In genomic region chr19:10457484-10457800, GRCm38 (mm10) we compare ENCODE assay signal across 8 mouse cellular contexts. TPM values are rescaled to one million over a fixed set of nuclear protein-coding genes. Genes with fewer than 3 reads are reported as not detected.
DNase-seq lines count a peak whose midpoint lies in the region; ATAC-seq lines count a peak whose summit lies in the region.

No protein-coding gene starts in this region.

- ATAC-seq in heart, embryonic 11.5 days (replicated peaks; ENCODE audit: insufficient number of reproducible peaks, low FRiP score, low TSS enrichment): peak; percentile 78
- peak; percentile 92 for ATAC-seq in kidney, embryonic 15.5 days (replicated peaks; ENCODE audit: low FRiP score)
- ATAC-seq in lung, embryonic 15.5 days (ENCODE audit: borderline replicate concordance, extremely low read depth, low FRiP score, low TSS enrichment): peak; percentile 91

- no peaks in the 10 kb centered on the region for H3K36me3 ChIP-seq in heart, embryonic 11.5 days (ENCODE audit: control insufficient read depth, insufficient read depth, low read length)
- H3K36me3 ChIP-seq in kidney, embryonic 15.5 days: no peaks in the 10 kb centered on the region
- no peaks in the 10 kb centered on the region for H3K36me3 ChIP-seq in lung, embryonic 15.5 days

- no peak overlapping the region for H3K9ac ChIP-seq in heart, embryonic 11.5 days (ENCODE audit: low read depth, low read length)
- peak overlapping the region; percentile 36; the same call in 1 of the 2 replicates for H3K9ac ChIP-seq in kidney, embryonic 15.5 days
- peak overlapping the region; percentile 15; the same call in 1 of the 2 replicates for H3K9ac ChIP-seq in lung, embryonic 15.5 days

- peak overlapping the region; percentile 44 for H3K4me3 ChIP-seq in heart, embryonic 11.5 days (ENCODE audit: low read depth, low read length)
- H3K4me3 ChIP-seq in kidney, embryonic 15.5 days (replicated peaks): peak overlapping the region; percentile 57
- H3K4me3 ChIP-seq in lung, embryonic 15.5 days: peak overlapping the region; percentile 50

- WGBS in heart, embryonic 11.5 days (ENCODE audit: insufficient replicate concordance): under 1% methylated on average over 32 of the region's 34 CpGs
- WGBS in kidney, embryonic 15.5 days: under 1% methylated on average over 34 of the region's 34 CpGs
- under 1% methylated on average over 28 of the region's 34 CpGs for WGBS in lung, embryonic 15.5 days

- peaks cover 94% of the 10 kb centered on the region for H3K27me3 ChIP-seq in heart, embryonic 11.5 days (ENCODE audit: control insufficient read depth, insufficient read depth, low read length)
- H3K27me3 ChIP-seq in kidney, embryonic 15.5 days: peaks cover 88% of the 10 kb centered on the region
- peaks cover 85% of the 10 kb centered on the region for H3K27me3 ChIP-seq in lung, embryonic 15.5 days

- peak overlapping the region; percentile 67 for H3K4me2 ChIP-seq in heart, embryonic 11.5 days
- peak overlapping the region; percentile 95 for H3K4me2 ChIP-seq in kidney, embryonic 15.5 days
- H3K4me2 ChIP-seq in lung, embryonic 15.5 days: peak overlapping the region; percentile 95

- H3K9me3 ChIP-seq in heart, embryonic 11.5 days (replicated peaks; ENCODE audit: control insufficient read depth, low read length): no peaks in the 10 kb centered on the region
- H3K9me3 ChIP-seq in kidney, embryonic 15.5 days (replicated peaks): no peaks in the 10 kb centered on the region
- H3K9me3 ChIP-seq in lung, embryonic 15.5 days: no peaks in the 10 kb centered on the region

- peak; percentile 62 for DNase-seq in layer of hippocampus, adult 9-11 months
- no peak for DNase-seq in layer of hippocampus, adult 8-10 months (ENCODE audit: low spot score in 2 of 2)
- peak; percentile 70 for DNase-seq in brain, adult 2 months (ENCODE audit: low read depth, low spot score)
- peak; percentile 83 for DNase-seq in ovary, postnatal 36 days (ENCODE audit: low spot score)
- no peak for DNase-seq in frontal cortex, postnatal 25 days (ENCODE audit: low spot score in 2 of 2)

- peaks cover 4% of the 10 kb centered on the region for H3K4me1 ChIP-seq in heart, embryonic 11.5 days (ENCODE audit: control insufficient read depth, insufficient read depth, low read length)
- H3K4me1 ChIP-seq in kidney, embryonic 15.5 days: peaks cover 52% of the 10 kb centered on the region
- peaks cover 35% of the 10 kb centered on the region for H3K4me1 ChIP-seq in lung, embryonic 15.5 days

- no peak overlapping the region for H3K27ac ChIP-seq in heart, embryonic 11.5 days (ENCODE audit: low read depth, low read length)
- H3K27ac ChIP-seq in kidney, embryonic 15.5 days: no peak overlapping the region
- no peak overlapping the region for H3K27ac ChIP-seq in lung, embryonic 15.5 days

RNA-seq across cellular contexts. Expression of gene Lrrc10b, which starts 0.2 kb away (rescaled TPM):
- total RNA-seq in layer of hippocampus, adult 8-10 months (2022): 10 to 100 TPM; 47.8 to 70.9 (median 54.8) TPM
- polyA plus RNA-seq in heart, embryonic 11.5 days (2014; fragmentation: Nextera tagmentation; extraction: Ambion mirVana): 0.19 TPM in 1 of 2 replicates, not detected in the other
- polyA plus RNA-seq in kidney, embryonic 15.5 days (2015; fragmentation: Nextera tagmentation; extraction: Ambion mirVana): 0.69 and 0.73 TPM in 2 replicates
- polyA plus RNA-seq in lung, embryonic 15.5 days (2015; fragmentation: Nextera tagmentation; extraction: Ambion mirVana): 0.79 and 1.1 TPM in 2 replicates

RNA-seq across cellular contexts. Expression of gene Ppp1r32, which starts 25.3 kb away (rescaled TPM):
- 1 to 10 TPM; 1.4 to 3.4 (median 1.9) TPM for total RNA-seq in layer of hippocampus, adult 8-10 months (2022)
- not detected in 2 replicates for polyA plus RNA-seq in heart, embryonic 11.5 days (2014; fragmentation: Nextera tagmentation; extraction: Ambion mirVana)
- polyA plus RNA-seq in kidney, embryonic 15.5 days (2015; fragmentation: Nextera tagmentation; extraction: Ambion mirVana): not detected in 2 replicates
- 0.81 and 0.87 TPM in 2 replicates for polyA plus RNA-seq in lung, embryonic 15.5 days (2015; fragmentation: Nextera tagmentation; extraction: Ambion mirVana)

Comparison
In these comparisons a context has a peak if more than half of its experiments do, and no peak if none do; other contexts are left out.
1. DNase-seq: peak in layer of hippocampus, adult 9-11 months (single experiment), brain, adult 2 months (single experiment) and ovary, postnatal 36 days (single experiment); none in layer of hippocampus, adult 8-10 months (0 of 2) and frontal cortex, postnatal 25 days (0 of 2).
2. Peak in every context shown above with its lines, with median percentiles within 50 percentile points of each other: ATAC-seq, H3K4me2 ChIP-seq and H3K4me3 ChIP-seq.